Mouse (Mus musculus): ENCODE measurements around the gene Klhdc1. TPM values are rescaled to one million over a fixed set of nuclear protein-coding genes. Genes with fewer than 3 reads are reported as not detected.

Klhdc1 gene
- polyA plus RNA-seq, 1 experiment from 2014 or later, result 3.1 TPM

- H3K9ac ChIP-seq (ENCODE audit: low read length), result no peak overlapping the region
- H3K9me3 ChIP-seq (ENCODE audit: control insufficient read depth, low read length), result no peaks in the 10 kb centered on the region
- DNase-seq (ENCODE audit: low spot score) (no peak), ATAC-seq (replicated peaks; ENCODE audit: low FRiP score) (no peak)
- no peak overlapping the region for H3K27ac ChIP-seq (ENCODE audit: low read depth, low read length)
- WGBS, result 93% methylated on average over 7 of the region's 7 CpGs
- H3K4me2 ChIP-seq (ENCODE audit: low read depth, low read length, severe bottlenecking), result no peak overlapping the region
- peaks cover 12% of the 10 kb centered on the region; the same call in 1 of the 2 replicates for H3K36me3 ChIP-seq (ENCODE audit: control insufficient read depth, insufficient read depth, low read length)
- H3K4me3 ChIP-seq (ENCODE audit: low read depth, low read length), result no peak overlapping the region
- H3K27me3 ChIP-seq (ENCODE audit: control insufficient read depth, insufficient read depth, low read length), result no peaks in the 10 kb centered on the region
- no peaks in the 10 kb centered on the region for H3K4me1 ChIP-seq (replicated peaks; ENCODE audit: control insufficient read depth, insufficient read depth, low read length)
Observed at GRCm38 (mm10) chr12:69216587-69216986, 24.4 kb upstream of the Klhdc1 start.

GRCm38 (mm10) chr12:69220613-69221277 lies 20.2 kb upstream of the Klhdc1 start:
- DNase-seq (ENCODE audit: low spot score) (no peak), ATAC-seq (replicated peaks; ENCODE audit: low FRiP score) (no peak)
- H3K4me3 ChIP-seq (ENCODE audit: low read depth, low read length), result no peak overlapping the region
- no peaks in the 10 kb centered on the region for H3K9me3 ChIP-seq (ENCODE audit: control insufficient read depth, low read length)
- 90% methylated on average over 19 of the region's 19 CpGs for WGBS
- H3K9ac ChIP-seq (ENCODE audit: low read length), result no peak overlapping the region
- peaks cover 5% of the 10 kb centered on the region; the same call in 1 of the 2 replicates for H3K36me3 ChIP-seq (ENCODE audit: control insufficient read depth, insufficient read depth, low read length)
- no peaks in the 10 kb centered on the region for H3K27me3 ChIP-seq (ENCODE audit: control insufficient read depth, insufficient read depth, low read length)
- H3K4me1 ChIP-seq (replicated peaks; ENCODE audit: control insufficient read depth, insufficient read depth, low read length), result no peaks in the 10 kb centered on the region
- H3K27ac ChIP-seq (ENCODE audit: low read depth, low read length), result no peak overlapping the region
- H3K4me2 ChIP-seq (ENCODE audit: low read depth, low read length, severe bottlenecking), result no peak overlapping the region

- Histone ChIP-seq H3K36me3 (ENCODE audit: control insufficient read depth, insufficient read depth, low read length) (no peaks in the 10 kb centered on the region; the same call in 1 of the 2 replicates), H3K9me3 (ENCODE audit: control insufficient read depth, low read length) (no peaks in the 10 kb centered on the region), H3K4me3 (ENCODE audit: low read depth, low read length) (peak within 1 kb of the TSS; percentile 63), H3K4me1 (replicated peaks; ENCODE audit: control insufficient read depth, insufficient read depth, low read length) (no peaks in the 10 kb centered on the region; the same call in 1 of the 2 replicates), H3K27ac (ENCODE audit: low read depth, low read length) (no peak within 1 kb of the TSS; the same call in 1 of the 2 replicates), H3K9ac (ENCODE audit: low read length) (peak within 1 kb of the TSS; percentile 72), H3K27me3 (ENCODE audit: control insufficient read depth, insufficient read depth, low read length) (no peaks in the 10 kb centered on the region), H3K4me2 (ENCODE audit: low read depth, low read length, severe bottlenecking) (peak within 1 kb of the TSS; percentile 51)
- WGBS, result under 1% methylated on average over 37 of the region's 37 CpGs
- DNase-seq (ENCODE audit: low spot score), result peak; percentile 93
- ATAC-seq (replicated peaks; ENCODE audit: low FRiP score), result peak; percentile 96
Observed at GRCm38 (mm10) chr12:69227776-69228466, 13.1 kb upstream of the Klhdc1 start, which contains the start of gene Pole2. Pole2 (minus strand) TSS chr12:69228195.

GRCm38 (mm10) chr12:69229251-69229650 lies 11.7 kb upstream of the Klhdc1 start:
- ATAC-seq (replicated peaks; ENCODE audit: low FRiP score), result no peak
- Histone ChIP-seq H3K9me3 (ENCODE audit: control insufficient read depth, low read length) (no peaks in the 10 kb centered on the region), H3K4me1 (replicated peaks; ENCODE audit: control insufficient read depth, insufficient read depth, low read length) (no peaks in the 10 kb centered on the region; the same call in 1 of the 2 replicates)

GRCm38 (mm10) chr12:69235782-69236181 lies 5.2 kb upstream of the Klhdc1 start:
- no peaks in the 10 kb centered on the region for H3K9me3 ChIP-seq (ENCODE audit: control insufficient read depth, low read length)

More at GRCm38 (mm10) chr12:69229251-69229650, 11.7 kb upstream of the Klhdc1 start:
- Histone ChIP-seq H3K4me3 (ENCODE audit: low read depth, low read length) (no peak overlapping the region), H3K4me2 (ENCODE audit: low read depth, low read length, severe bottlenecking) (no peak overlapping the region), H3K27ac (ENCODE audit: low read depth, low read length) (no peak overlapping the region), H3K36me3 (ENCODE audit: control insufficient read depth, insufficient read depth, low read length) (no peaks in the 10 kb centered on the region), H3K27me3 (ENCODE audit: control insufficient read depth, insufficient read depth, low read length) (no peaks in the 10 kb centered on the region), H3K9ac (ENCODE audit: low read length) (no peak overlapping the region)
- no peak for DNase-seq (ENCODE audit: low spot score)
- 67% methylated on average over 2 of the region's 2 CpGs for WGBS

GRCm38 (mm10) chr12:69238284-69238683 lies 2.7 kb upstream of the Klhdc1 start:
- H3K4me2 ChIP-seq (ENCODE audit: low read depth, low read length, severe bottlenecking), result no peak overlapping the region
- H3K36me3 ChIP-seq (ENCODE audit: control insufficient read depth, insufficient read depth, low read length), result no peaks in the 10 kb centered on the region
- H3K9me3 ChIP-seq (ENCODE audit: control insufficient read depth, low read length), result no peaks in the 10 kb centered on the region
- DNase-seq (ENCODE audit: low spot score), result no peak
- no peaks in the 10 kb centered on the region for H3K27me3 ChIP-seq (ENCODE audit: control insufficient read depth, insufficient read depth, low read length)
- H3K9ac ChIP-seq (ENCODE audit: low read length), result no peak overlapping the region
- H3K4me3 ChIP-seq (ENCODE audit: low read depth, low read length), result no peak overlapping the region
- 0 out of 2 replicates have a peak, but pooled peaks cover 2% of the 10 kb centered on the region for H3K4me1 ChIP-seq (replicated peaks; ENCODE audit: control insufficient read depth, insufficient read depth, low read length)
- ATAC-seq (replicated peaks; ENCODE audit: low FRiP score), result no peak
- H3K27ac ChIP-seq (ENCODE audit: low read depth, low read length), result no peak overlapping the region
- WGBS, result 62% methylated on average over 3 of the region's 3 CpGs

More at GRCm38 (mm10) chr12:69235782-69236181, 5.2 kb upstream of the Klhdc1 start:
- H3K36me3 ChIP-seq (ENCODE audit: control insufficient read depth, insufficient read depth, low read length), result no peaks in the 10 kb centered on the region
- 0 out of 2 replicates have a peak, but pooled peaks cover 2% of the 10 kb centered on the region for H3K4me1 ChIP-seq (replicated peaks; ENCODE audit: control insufficient read depth, insufficient read depth, low read length)
- no peak for DNase-seq (ENCODE audit: low spot score)
- no peak overlapping the region for H3K27ac ChIP-seq (ENCODE audit: low read depth, low read length)
- no peak overlapping the region for H3K4me3 ChIP-seq (ENCODE audit: low read depth, low read length)
- H3K4me2 ChIP-seq (ENCODE audit: low read depth, low read length, severe bottlenecking), result no peak overlapping the region
- ATAC-seq (replicated peaks; ENCODE audit: low FRiP score), result no peak
- H3K9ac ChIP-seq (ENCODE audit: low read length), result no peak overlapping the region
- H3K27me3 ChIP-seq (ENCODE audit: control insufficient read depth, insufficient read depth, low read length), result no peaks in the 10 kb centered on the region
- WGBS, result 90% methylated on average over 6 of the region's 6 CpGs

GRCm38 (mm10) chr12:69241405-69241770 lies 412 bp downstream of the Klhdc1 start:
- H3K4me3 ChIP-seq (ENCODE audit: low read depth, low read length), result peak overlapping the region; percentile 71
- no peaks in the 10 kb centered on the region for H3K27me3 ChIP-seq (ENCODE audit: control insufficient read depth, insufficient read depth, low read length)
- no peak for DNase-seq (ENCODE audit: low spot score)
- no peak overlapping the region for H3K27ac ChIP-seq (ENCODE audit: low read depth, low read length)
- H3K9ac ChIP-seq (ENCODE audit: low read length), result peak overlapping the region; percentile 94
- H3K4me2 ChIP-seq (ENCODE audit: low read depth, low read length, severe bottlenecking), result peak overlapping the region; percentile 79
- no peaks in the 10 kb centered on the region for H3K9me3 ChIP-seq (ENCODE audit: control insufficient read depth, low read length)
- H3K4me1 ChIP-seq (replicated peaks; ENCODE audit: control insufficient read depth, insufficient read depth, low read length), result 0 out of 2 replicates have a peak, but pooled peaks cover 2% of the 10 kb centered on the region
- ATAC-seq (replicated peaks; ENCODE audit: low FRiP score), result no peak
- no peaks in the 10 kb centered on the region for H3K36me3 ChIP-seq (ENCODE audit: control insufficient read depth, insufficient read depth, low read length)
- WGBS, result 0% methylated on average over 3 of the region's 3 CpGs

- WGBS, result under 1% methylated on average over 49 of the region's 64 CpGs
- Histone ChIP-seq H3K4me2 (ENCODE audit: low read depth, low read length, severe bottlenecking) (peak overlapping the region; percentile 79), H3K27me3 (ENCODE audit: control insufficient read depth, insufficient read depth, low read length) (no peaks in the 10 kb centered on the region), H3K4me3 (ENCODE audit: low read depth, low read length) (peak overlapping the region; percentile 71), H3K9me3 (ENCODE audit: control insufficient read depth, low read length) (no peaks in the 10 kb centered on the region), H3K27ac (ENCODE audit: low read depth, low read length) (no peak overlapping the region), H3K9ac (ENCODE audit: low read length) (peak overlapping the region; percentile 94), H3K4me1 (replicated peaks; ENCODE audit: control insufficient read depth, insufficient read depth, low read length) (0 out of 2 replicates have a peak, but pooled peaks cover 2% of the 10 kb centered on the region), H3K36me3 (ENCODE audit: control insufficient read depth, insufficient read depth, low read length) (no peaks in the 10 kb centered on the region)
- DNase-seq (ENCODE audit: low spot score) (peak; percentile 87), ATAC-seq (replicated peaks; ENCODE audit: low FRiP score) (peak; percentile 94)
Observed at GRCm38 (mm10) chr12:69241771-69242431, 925 bp downstream of the Klhdc1 start.
